Mouse (Mus musculus): ENCODE results near the gene Qrfp. TPM values are rescaled to one million over a fixed set of nuclear protein-coding genes. Genes with fewer than 3 reads are reported as not detected.

Qrfp gene
- 0.03 TPM in 2 replicates for polyA plus RNA-seq (2012; rRNA removed)

GRCm38 (mm10) chr2:31810444-31810843, at the start of gene Qrfp:
Gene Qrfp, minus strand, starts transcription at chr2:31810580.
- no peak for DNase-seq (ENCODE audit: low read depth)
- TF ChIP-seq POLR2A (IDR thresholded peaks at IDR 0.05; ENCODE audit: borderline replicate concordance, extremely low read depth, insufficient read depth, insufficient read length, poor library complexity, severe bottlenecking) (no peak), CTCF (IDR thresholded peaks at IDR 0.05; ENCODE audit: borderline replicate concordance, extremely low read depth, insufficient read depth, insufficient read length) (no peak)

DNA sequence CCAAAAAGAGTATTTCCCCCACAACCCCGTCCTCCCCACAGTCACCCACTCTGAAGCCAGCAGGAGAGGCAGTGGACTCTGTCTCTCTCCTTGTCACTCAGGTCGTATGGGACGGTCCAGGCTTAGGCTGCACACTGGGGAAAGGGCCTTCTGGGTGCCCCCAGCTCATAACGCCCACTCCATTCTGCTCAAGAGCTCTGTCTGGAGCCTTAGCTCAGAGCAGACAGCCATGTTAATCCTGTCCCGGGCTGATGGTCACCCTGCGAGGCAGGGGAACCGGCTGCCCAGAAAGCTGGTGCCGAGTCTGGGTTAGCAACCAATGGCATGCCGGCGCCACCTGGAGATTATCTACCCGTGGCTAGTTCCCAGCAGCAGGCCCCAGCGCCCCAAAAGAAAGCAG, 48.1 kb upstream of the Qrfp start:
- no peak for DNase-seq (ENCODE audit: low read depth)
- TF ChIP-seq CTCF (IDR thresholded peaks at IDR 0.05; ENCODE audit: borderline replicate concordance, extremely low read depth, insufficient read depth, insufficient read length) (no peak), POLR2A (IDR thresholded peaks at IDR 0.05; ENCODE audit: borderline replicate concordance, extremely low read depth, insufficient read depth, insufficient read length, poor library complexity, severe bottlenecking) (no peak)

DNA sequence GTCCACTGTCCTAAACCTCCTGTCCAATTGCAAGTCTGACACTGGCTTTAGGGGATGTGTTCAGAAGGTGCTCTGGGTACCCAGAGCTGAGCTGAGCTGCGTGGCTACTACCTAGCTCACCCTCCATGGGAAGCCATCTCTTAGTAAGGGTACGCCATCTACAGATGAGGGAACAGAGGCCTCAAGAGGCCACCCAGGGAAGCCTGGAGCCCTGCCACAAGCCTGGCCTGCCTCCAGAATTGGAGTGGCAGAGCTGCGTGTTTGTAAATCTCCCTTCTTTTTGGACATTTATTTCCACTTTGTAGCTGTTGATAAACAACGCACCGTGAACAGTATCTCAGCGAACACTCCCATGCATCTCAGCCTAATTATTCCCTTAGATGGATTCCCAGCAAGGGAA, 46.8 kb upstream of the Qrfp start:
- TF ChIP-seq POLR2A (IDR thresholded peaks at IDR 0.05; ENCODE audit: borderline replicate concordance, extremely low read depth, insufficient read depth, insufficient read length, poor library complexity, severe bottlenecking) (no peak), CTCF (IDR thresholded peaks at IDR 0.05; ENCODE audit: borderline replicate concordance, extremely low read depth, insufficient read depth, insufficient read length) (no peak)
- peak; percentile 57 for DNase-seq (ENCODE audit: low read depth)

DNA sequence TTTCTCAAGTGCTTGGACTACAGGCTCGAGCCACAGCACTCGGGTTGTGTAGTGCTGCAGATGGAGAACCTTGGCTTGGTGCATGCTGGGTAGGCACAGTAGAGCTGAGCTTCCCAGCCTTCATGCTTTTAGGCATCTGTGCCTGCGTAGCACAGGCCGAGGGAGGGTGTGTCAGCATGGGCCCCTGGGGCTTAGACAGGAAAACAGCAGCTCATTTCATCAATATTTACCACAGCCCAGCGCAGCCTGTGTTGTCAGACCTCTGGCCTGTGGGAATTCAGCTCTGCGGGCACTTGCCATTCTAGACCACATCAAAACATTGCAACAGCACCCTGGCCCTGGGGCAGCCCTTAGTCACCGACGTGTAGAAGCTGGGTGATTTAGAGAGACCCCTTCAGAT, 45.6 kb upstream of the Qrfp start:
- DNase-seq (ENCODE audit: low read depth) = no peak
- TF ChIP-seq CTCF (IDR thresholded peaks at IDR 0.05; ENCODE audit: borderline replicate concordance, extremely low read depth, insufficient read depth, insufficient read length) = no peak
- TF ChIP-seq POLR2A (IDR thresholded peaks at IDR 0.05; ENCODE audit: borderline replicate concordance, extremely low read depth, insufficient read depth, insufficient read length, poor library complexity, severe bottlenecking) = no peak

DNA sequence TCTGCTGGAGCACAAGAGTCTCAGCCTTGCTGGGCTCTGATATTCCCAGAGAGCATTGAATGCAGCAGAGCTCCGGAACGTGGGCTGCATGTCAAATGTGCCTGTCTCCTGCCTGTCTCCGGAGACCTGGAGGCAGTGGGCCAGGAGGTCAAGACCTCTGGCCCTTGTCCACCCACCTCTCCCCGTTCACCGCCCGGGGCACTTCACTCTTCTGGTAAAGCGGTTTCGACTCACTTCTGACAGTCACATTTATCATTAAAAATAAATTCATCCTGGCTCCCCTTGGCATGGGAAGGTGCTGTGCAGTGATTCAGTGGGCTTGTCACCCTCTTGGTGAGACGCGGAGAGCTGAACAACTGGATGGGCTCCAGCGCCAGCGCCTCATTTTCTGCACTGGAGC, 39.8 kb upstream of the Qrfp start:
- TF ChIP-seq POLR2A (IDR thresholded peaks at IDR 0.05; ENCODE audit: borderline replicate concordance, extremely low read depth, insufficient read depth, insufficient read length, poor library complexity, severe bottlenecking) = no peak
- TF ChIP-seq CTCF (IDR thresholded peaks at IDR 0.05; ENCODE audit: borderline replicate concordance, extremely low read depth, insufficient read depth, insufficient read length) = no peak
- peak; percentile 42 for DNase-seq (ENCODE audit: low read depth)

DNA sequence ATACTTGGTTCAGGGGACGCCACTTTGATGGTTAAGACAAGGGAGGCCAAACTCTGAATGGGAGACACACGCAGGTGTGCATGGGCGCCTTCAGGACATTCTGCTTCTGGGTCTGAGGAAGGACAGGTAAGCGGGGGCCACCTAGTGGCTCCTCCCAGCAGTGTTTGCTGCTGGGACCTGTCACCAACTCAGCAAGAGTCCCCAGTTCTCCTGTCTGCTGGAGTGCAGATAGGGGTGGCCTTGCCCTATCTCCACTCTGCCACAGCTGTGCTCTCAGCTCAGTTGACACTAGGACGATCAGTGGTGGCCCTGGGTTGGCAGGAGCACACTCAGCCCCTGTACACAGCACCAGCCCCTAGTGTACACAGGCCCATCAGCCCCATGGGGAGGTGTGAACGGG, 37.5 kb upstream of the Qrfp start:
- TF ChIP-seq CTCF (IDR thresholded peaks at IDR 0.05; ENCODE audit: borderline replicate concordance, extremely low read depth, insufficient read depth, insufficient read length) (peak; percentile 59; the same call in 1 of the 2 replicates), POLR2A (IDR thresholded peaks at IDR 0.05; ENCODE audit: borderline replicate concordance, extremely low read depth, insufficient read depth, insufficient read length, poor library complexity, severe bottlenecking) (no peak)
- peak; percentile 60 for DNase-seq (ENCODE audit: low read depth)

DNA sequence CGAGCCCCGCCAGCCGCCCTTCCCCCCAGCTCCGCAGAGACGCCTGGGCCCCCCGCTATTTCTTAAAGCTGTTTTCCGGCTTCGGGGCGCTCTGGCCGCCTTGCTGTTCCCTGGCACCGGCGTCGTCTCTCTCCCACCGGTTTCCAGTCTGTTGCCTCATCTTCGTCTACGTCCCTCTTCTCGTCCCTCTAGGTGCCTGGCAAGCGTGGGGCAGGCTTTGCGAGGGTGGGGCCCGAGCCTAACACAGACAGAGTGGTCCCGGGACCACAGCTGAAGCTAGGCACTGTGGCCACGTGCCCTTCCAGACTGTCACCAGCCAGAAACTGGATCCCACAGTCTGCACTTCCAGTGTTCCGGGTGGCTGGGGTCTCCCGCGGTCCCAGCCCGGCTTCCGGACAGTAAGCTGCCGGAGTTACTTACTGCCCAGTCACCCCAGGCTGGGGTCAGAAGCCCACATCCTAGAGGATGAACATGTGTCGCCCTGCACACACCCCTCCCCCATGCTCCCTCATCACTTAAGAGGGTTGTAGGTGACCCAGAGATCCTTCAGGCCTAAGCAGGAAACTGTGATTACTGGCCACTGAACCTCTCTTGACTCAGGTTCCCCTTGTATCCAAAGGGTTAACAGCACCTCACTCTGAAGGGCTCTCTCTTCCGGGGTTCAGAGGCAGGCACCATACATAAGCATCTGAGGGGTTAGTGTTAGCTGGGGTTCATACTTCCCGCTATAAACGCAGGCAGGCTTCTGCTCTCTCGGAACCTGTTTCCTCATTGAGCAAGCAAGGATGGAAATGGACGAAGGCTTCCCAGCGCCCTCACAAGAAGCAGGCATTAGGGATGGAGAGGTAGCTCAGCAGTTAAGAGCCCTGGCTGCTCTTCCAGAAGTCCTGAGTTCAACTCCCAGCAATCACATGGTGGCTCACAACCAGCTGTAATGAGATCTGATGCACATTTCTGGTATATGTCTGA, 36.6 kb upstream of the Qrfp start:
- DNase-seq (ENCODE audit: low read depth) = no peak

DNA sequence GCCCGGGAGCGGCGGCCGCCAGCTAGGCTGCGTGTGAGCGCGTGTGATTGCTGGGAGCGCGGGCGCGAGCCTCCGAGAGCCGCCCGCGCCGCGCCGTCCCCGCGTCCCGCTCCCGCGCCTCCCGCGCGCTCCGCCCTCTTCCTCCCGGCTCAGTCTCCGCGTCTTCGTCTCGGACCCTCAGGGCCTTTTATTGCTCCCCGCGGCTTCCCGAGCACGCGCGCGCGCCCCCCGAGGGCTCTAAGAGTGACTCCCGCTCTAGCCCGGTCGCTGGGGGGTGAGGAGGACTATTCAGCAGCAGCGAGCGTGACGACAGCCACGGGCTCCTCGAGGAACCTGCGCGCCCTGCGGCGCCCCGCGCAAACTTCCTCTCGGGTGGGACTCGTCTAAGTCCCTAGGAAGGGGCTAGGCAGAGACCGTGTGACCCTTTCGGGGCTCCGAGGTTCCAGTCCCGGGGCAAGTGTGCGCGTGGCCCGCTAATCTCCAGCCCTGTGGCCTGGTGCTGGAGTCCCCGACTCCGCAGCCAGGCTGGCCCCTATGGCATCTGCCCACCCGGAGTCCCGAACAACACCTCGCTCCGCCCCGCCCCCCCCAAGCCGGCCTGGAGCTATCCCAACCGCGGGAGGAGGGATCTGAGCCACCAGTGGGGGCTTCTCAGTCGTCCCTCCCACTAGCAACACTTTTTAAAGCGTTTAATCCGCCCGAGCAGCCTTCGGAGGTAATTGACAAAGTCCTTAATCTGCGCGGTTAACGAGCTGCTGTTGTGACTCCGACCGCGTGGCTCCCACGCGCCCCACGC, 35.7 kb upstream of the Qrfp start, which contains the start of gene Fibcd1:
TSS of gene Fibcd1 (minus strand) at position 110 of the 796 bp plus-strand sequence.
- TF ChIP-seq POLR2A (IDR thresholded peaks at IDR 0.05; ENCODE audit: borderline replicate concordance, extremely low read depth, insufficient read depth, insufficient read length, poor library complexity, severe bottlenecking) = no peak
- TF ChIP-seq CTCF (IDR thresholded peaks at IDR 0.05; ENCODE audit: borderline replicate concordance, extremely low read depth, insufficient read depth, insufficient read length) = no peak

More for the DNA sequence above, 36.6 kb upstream of the Qrfp start:
- TF ChIP-seq CTCF (IDR thresholded peaks at IDR 0.05; ENCODE audit: borderline replicate concordance, extremely low read depth, insufficient read depth, insufficient read length) = no peak
- TF ChIP-seq POLR2A (IDR thresholded peaks at IDR 0.05; ENCODE audit: borderline replicate concordance, extremely low read depth, insufficient read depth, insufficient read length, poor library complexity, severe bottlenecking) = no peak

GRCm38 (mm10) chr2:31845512-31845895, 35.1 kb upstream of the Qrfp start:
- TF ChIP-seq CTCF (IDR thresholded peaks at IDR 0.05; ENCODE audit: borderline replicate concordance, extremely low read depth, insufficient read depth, insufficient read length) (no peak), POLR2A (IDR thresholded peaks at IDR 0.05; ENCODE audit: borderline replicate concordance, extremely low read depth, insufficient read depth, insufficient read length, poor library complexity, severe bottlenecking) (no peak)
- no peak for DNase-seq (ENCODE audit: low read depth)

More for the DNA sequence above, 35.7 kb upstream of the Qrfp start, which contains the start of gene Fibcd1:
- peak; percentile 52 for DNase-seq (ENCODE audit: low read depth)

DNA sequence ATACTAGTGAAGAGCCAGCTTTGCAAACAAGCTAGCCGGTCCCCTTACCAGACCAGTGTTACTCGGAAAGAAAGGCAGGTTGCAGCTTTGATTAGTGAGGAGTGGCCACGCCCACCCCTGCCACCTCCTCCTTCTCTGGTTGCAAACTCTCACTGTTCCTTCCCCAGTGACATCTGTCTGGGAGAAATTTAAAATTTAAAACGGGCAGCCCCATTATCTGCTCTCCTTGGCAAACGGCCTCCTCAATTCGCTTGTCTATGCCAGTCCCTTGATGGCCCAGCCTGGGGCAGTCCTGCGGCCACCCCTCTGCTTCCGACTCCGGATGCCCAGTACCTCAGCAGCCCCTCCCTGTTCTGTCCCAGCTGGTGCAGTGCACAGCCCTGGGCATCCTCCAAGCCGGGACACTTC, 34.4 kb upstream of the Qrfp start:
- peak; percentile 87 for DNase-seq (ENCODE audit: low read depth)
- TF ChIP-seq POLR2A (IDR thresholded peaks at IDR 0.05; ENCODE audit: borderline replicate concordance, extremely low read depth, insufficient read depth, insufficient read length, poor library complexity, severe bottlenecking) (no peak), CTCF (IDR thresholded peaks at IDR 0.05; ENCODE audit: borderline replicate concordance, extremely low read depth, insufficient read depth, insufficient read length) (no peak)

- no peak for DNase-seq (ENCODE audit: low read depth)
- TF ChIP-seq CTCF (IDR thresholded peaks at IDR 0.05; ENCODE audit: borderline replicate concordance, extremely low read depth, insufficient read depth, insufficient read length) (no peak), POLR2A (IDR thresholded peaks at IDR 0.05; ENCODE audit: borderline replicate concordance, extremely low read depth, insufficient read depth, insufficient read length, poor library complexity, severe bottlenecking) (no peak)
These were observed 28.5 kb upstream of the Qrfp start for GRCm38 (mm10) chr2:31838868-31839267.
